ENCODE assay signal across 8 mouse cellular contexts in genomic region chr6:8778296-8778649, GRCm38 (mm10). TPM values are rescaled to one million over a fixed set of nuclear protein-coding genes. Genes with fewer than 3 reads are reported as not detected.
DNase-seq lines count a peak whose midpoint lies in the region.

Gene Ica1, minus strand, starts transcription at chr6:8778488.

- peaks cover 35% of the 10 kb centered on the region for H3K27me3 ChIP-seq in midbrain, embryonic 10.5 days (ENCODE audit: low read depth, poor library complexity, severe bottlenecking)

- 1% methylated on average over 16 of the region's 16 CpGs for WGBS in midbrain, embryonic 10.5 days

- H3K4me1 ChIP-seq in midbrain, embryonic 10.5 days = peaks cover 14% of the 10 kb centered on the region

- peak within 1 kb of the TSS; percentile 92 for H3K4me3 ChIP-seq in midbrain, embryonic 10.5 days

- H3K27ac ChIP-seq in midbrain, embryonic 10.5 days (replicated peaks) = peak within 1 kb of the TSS; percentile 89

- H3K9me3 ChIP-seq in midbrain, embryonic 10.5 days (replicated peaks) = no peaks in the 10 kb centered on the region

- no peaks in the 10 kb centered on the region for H3K36me3 ChIP-seq in midbrain, embryonic 10.5 days

- no peak for DNase-seq in adrenal gland, adult 18-20 months (ENCODE audit: low spot score in 2 of 2)
- no peak for DNase-seq in adrenal gland, adult (ENCODE audit: inconsistent age in 2 of 2, low spot score in 1 of 2)
- DNase-seq in right cerebral cortex, postnatal 10 days (ENCODE audit: low spot score in 2 of 2) = peak; percentile 44 to 58
- no peak for DNase-seq in right cerebral cortex, postnatal 4 days
- DNase-seq in forelimb bud, embryonic 11.5 days (ENCODE audit: low read depth, low spot score) = peak; percentile 10
- no peak for DNase-seq in left cerebral cortex, adult 8-10 months (ENCODE audit: low spot score in 2 of 2)
- no peak for DNase-seq in midbrain, embryonic 10.5 days (ENCODE audit: low spot score)
- DNase-seq in ovary, adult 18-20 months (ENCODE audit: low spot score) = no peak

RNA-seq across cellular contexts. Expression of gene Ica1, which starts in this region (rescaled TPM):
- 10 to 100 TPM; 20.2 to 38.2 TPM for total RNA-seq in adrenal gland, adult 18-20 months (2021)
- 10 to 100 TPM; 61.4 to 71.1 (median 66.2) TPM for total RNA-seq in left cerebral cortex, adult 8-10 months (2022)
- polyA plus RNA-seq in midbrain, embryonic 10.5 days (2016; fragmentation: Nextera tagmentation; extraction: Ambion mirVana) = 12.5 and 14.4 TPM in 2 replicates

Comparison
In these comparisons a context has a peak if more than half of its experiments do, and no peak if none do; other contexts are left out.
1. DNase-seq: peak in right cerebral cortex, postnatal 10 days (2 of 2) and forelimb bud, embryonic 11.5 days (single experiment); none in adrenal gland, adult 18-20 months (0 of 2), adrenal gland, adult (0 of 2), right cerebral cortex, postnatal 4 days (single experiment), left cerebral cortex, adult 8-10 months (0 of 2), midbrain, embryonic 10.5 days (single experiment) and ovary, adult 18-20 months (single experiment).